Mouse (Mus musculus) naive thymus-derived CD4-positive, alpha-beta T cell, adult 5 months (primary cell): ENCODE data around the gene Mia2. TPM values are rescaled to one million over a fixed set of nuclear protein-coding genes. Genes with fewer than 3 reads are reported as not detected.

Experiments used
- polyA plus RNA-seq: library from polyadenylated mRNA; unstranded; fragments of 100-300 nt; shearing (Covaris generic); gene quantifications from one replicate; pipeline ENCODE4 v1.2.1, GENCODE M21; 2017

Mia2 gene
- 178 TPM for polyA plus RNA-seq

GRCm38 (mm10) chr12:59095104-59096025 lies at the start of gene Mia2:
Mia2 (plus strand) TSS chr12:59095799.

GRCm38 (mm10) chr12:59060993-59061595 lies 34.5 kb upstream of the Mia2 start, which contains the start of gene Trappc6b:
Trappc6b (minus strand) TSS chr12:59061472.

GRCm38 (mm10) chr12:59066448-59067077 lies 29.0 kb upstream of the Mia2 start, which contains the start of gene Pnn:
Pnn (plus strand) TSS chr12:59066884.

GRCm38 (mm10) chr12:59219325-59220225 lies 124.0 kb downstream of the Mia2 start, which contains the start of gene Fbxo33:
Fbxo33 (minus strand) TSS chr12:59219725.

Other genes starting within 250 kb of the Mia2 start
- gene Sec23a, start 83.8 kb upstream of the Mia2 start, polyA plus RNA-seq = 31.1 TPM
- 16.9 TPM for gene Gemin2, start 82.4 kb upstream of the Mia2 start, polyA plus RNA-seq
- 98.4 TPM for gene Trappc6b, start 34.3 kb upstream of the Mia2 start, polyA plus RNA-seq
- gene Pnn, start 28.9 kb upstream of the Mia2 start, polyA plus RNA-seq = 124 TPM
- 71.0 TPM for gene Fbxo33, start 123.9 kb downstream of the Mia2 start, polyA plus RNA-seq